Mouse (Mus musculus) hindbrain, embryonic 11.5 days (tissue): ENCODE measurements at regions not wholly inside any gene's neighbourhood (a gene's known extent, or its start where the extent isn't known, plus 50 kb on each side); places are given as distances from the start of the nearest gene placed in this dataset.

Experiments
- ATAC-seq: fragments of 200-750 bp; cut with Nextera tagmentation; 2 replicates; pipeline ENCODE4 v1.8.0; 2017; ENCODE audit warnings: mild to moderate bottlenecking, moderate TSS enrichment, moderate library complexity; ENCODE audit not compliant: low FRiP score
- DNase-seq: peaks from one replicate; pipeline ENCODE4 v3.0.0-alpha.2; 2015; ENCODE audit warnings: low spot score
- H3K27ac ChIP-seq: fragments of 300-500 bp; sonication (generic); 2 replicates; pipeline ENCODE4 v1.5.1; 2014; ENCODE audit warnings: mild to moderate bottlenecking, low read depth, low read length
- H3K27me3 ChIP-seq: fragments of 300-500 bp; sonication (generic); 2 replicates; pipeline ENCODE4 v1.6.1; 2014; ENCODE audit warnings: mild to moderate bottlenecking, low read length, moderate library complexity, mixed read lengths; ENCODE audit not compliant: control insufficient read depth, insufficient read depth
- H3K36me3 ChIP-seq: fragments of 300-500 bp; sonication (generic); 2 replicates; pipeline ENCODE4 v1.6.1; 2014; ENCODE audit warnings: mild to moderate bottlenecking, low read length, moderate library complexity, mixed read lengths; ENCODE audit not compliant: control insufficient read depth, insufficient read depth
- H3K4me1 ChIP-seq: fragments of 300-500 bp; sonication (generic); replicated peaks from 2 replicates; pipeline ENCODE4 v1.6.1; 2014; ENCODE audit warnings: low read length, mixed read lengths; ENCODE audit not compliant: control insufficient read depth, insufficient read depth
- H3K4me2 ChIP-seq: fragments of 300-500 bp; sonication (generic); replicated peaks from 2 replicates; pipeline ENCODE4 v1.6.1; 2014; ENCODE audit warnings: mild to moderate bottlenecking, low read depth, low read length
- H3K4me3 ChIP-seq: fragments of 300-500 bp; sonication (generic); 2 replicates; pipeline ENCODE4 v1.5.1; 2014; ENCODE audit warnings: low read depth, low read length
- H3K9ac ChIP-seq: fragments of 300-500 bp; sonication (generic); 2 replicates; pipeline ENCODE4 v1.6.1; 2014; ENCODE audit warnings: low read depth, low read length
- H3K9me3 ChIP-seq: fragments of 300-500 bp; sonication (generic); 2 replicates; pipeline ENCODE4 v1.6.1; 2016; ENCODE audit warnings: low read length; ENCODE audit not compliant: control insufficient read depth
- WGBS: fragments of 180-500 bp; shearing (Covaris S2); extraction: QIAGEN DNeasy Blood & Tissue Kit; methylation state at CpG from one replicate; pipeline ENCODE4 v1.1.7; 2014; 5-methylcytosine and 5-hydroxymethylcytosine counted together

GRCm38 (mm10) chr10:122576171-122577063 lies 102.1 kb upstream of the Ppm1h start:
- no peak for ATAC-seq
- H3K9ac ChIP-seq = no peak overlapping the region
- no peak overlapping the region for H3K4me2 ChIP-seq
- no peak overlapping the region for H3K27ac ChIP-seq
- DNase-seq = no peak
- 89% methylated on average over 8 of the region's 8 CpGs for WGBS
- no peaks in the 10 kb centered on the region for H3K36me3 ChIP-seq
- no peaks in the 10 kb centered on the region for H3K27me3 ChIP-seq
- no peaks in the 10 kb centered on the region for H3K9me3 ChIP-seq
- no peaks in the 10 kb centered on the region for H3K4me1 ChIP-seq
- H3K4me3 ChIP-seq = no peak overlapping the region

GRCm38 (mm10) chr10:122578209-122579001 lies 100.2 kb upstream of the Ppm1h start:
- WGBS = 62% methylated on average over 24 of the region's 24 CpGs
- H3K27ac ChIP-seq = no peak overlapping the region
- H3K4me1 ChIP-seq = no peaks in the 10 kb centered on the region
- H3K27me3 ChIP-seq = no peaks in the 10 kb centered on the region
- DNase-seq = peak; percentile 24
- H3K36me3 ChIP-seq = no peaks in the 10 kb centered on the region
- no peak overlapping the region for H3K4me2 ChIP-seq
- no peak overlapping the region for H3K4me3 ChIP-seq
- H3K9me3 ChIP-seq = no peaks in the 10 kb centered on the region
- no peak for ATAC-seq
- H3K9ac ChIP-seq = no peak overlapping the region

GRCm38 (mm10) chr10:122581096-122581495 lies 97.5 kb upstream of the Ppm1h start:
- Histone ChIP-seq H3K4me2 (no peak overlapping the region), H3K27ac (no peak overlapping the region), H3K4me3 (no peak overlapping the region), H3K4me1 (no peaks in the 10 kb centered on the region), H3K36me3 (no peaks in the 10 kb centered on the region), H3K9me3 (no peaks in the 10 kb centered on the region), H3K27me3 (no peaks in the 10 kb centered on the region), H3K9ac (no peak overlapping the region)
- ATAC-seq (no peak), DNase-seq (no peak)
- 85% methylated on average over 7 of the region's 7 CpGs for WGBS

- H3K4me1 ChIP-seq = no peaks in the 10 kb centered on the region
- no peaks in the 10 kb centered on the region for H3K36me3 ChIP-seq
- no peak overlapping the region for H3K4me2 ChIP-seq
- DNase-seq (no peak), ATAC-seq (no peak)
- H3K9me3 ChIP-seq = no peaks in the 10 kb centered on the region
- no peak overlapping the region for H3K27ac ChIP-seq
- no peaks in the 10 kb centered on the region for H3K27me3 ChIP-seq
- no peak overlapping the region for H3K4me3 ChIP-seq
- 93% methylated on average over 3 of the region's 3 CpGs for WGBS
- no peak overlapping the region for H3K9ac ChIP-seq
Observed at GRCm38 (mm10) chr10:122587541-122587940, 91.0 kb upstream of the Ppm1h start.

GRCm38 (mm10) chr10:122599511-122599910 lies 79.1 kb upstream of the Ppm1h start:
- Histone ChIP-seq H3K36me3 (no peaks in the 10 kb centered on the region), H3K4me2 (no peak overlapping the region)
- no peak for ATAC-seq

GRCm38 (mm10) chr10:122602394-122602793 lies 76.2 kb upstream of the Ppm1h start:
- Histone ChIP-seq H3K4me3 (no peak overlapping the region), H3K27me3 (no peaks in the 10 kb centered on the region), H3K9me3 (no peaks in the 10 kb centered on the region), H3K27ac (no peak overlapping the region), H3K36me3 (no peaks in the 10 kb centered on the region), H3K9ac (no peak overlapping the region), H3K4me2 (no peak overlapping the region), H3K4me1 (peaks cover 2% of the 10 kb centered on the region; the same call in 1 of the 2 replicates)
- ATAC-seq (peak; percentile 64; the same call in 1 of the 2 replicates), DNase-seq (peak; percentile 35)
- WGBS = 33% methylated on average over 6 of the region's 6 CpGs

More at GRCm38 (mm10) chr10:122599511-122599910, 79.1 kb upstream of the Ppm1h start:
- H3K9me3 ChIP-seq = no peaks in the 10 kb centered on the region
- H3K9ac ChIP-seq = no peak overlapping the region
- DNase-seq = no peak
- no peaks in the 10 kb centered on the region for H3K27me3 ChIP-seq
- H3K4me1 ChIP-seq = peaks cover 2% of the 10 kb centered on the region; the same call in 1 of the 2 replicates
- H3K27ac ChIP-seq = no peak overlapping the region
- WGBS = 91% methylated on average over 2 of the region's 2 CpGs
- H3K4me3 ChIP-seq = no peak overlapping the region

- ATAC-seq = no peak
- H3K27ac ChIP-seq = no peak overlapping the region
- H3K4me1 ChIP-seq = peaks cover 2% of the 10 kb centered on the region; the same call in 1 of the 2 replicates
- no peak for DNase-seq
- no peak overlapping the region for H3K4me3 ChIP-seq
- H3K9ac ChIP-seq = no peak overlapping the region
- WGBS = 58% methylated on average over 1 of the region's 1 CpGs
- H3K9me3 ChIP-seq = no peaks in the 10 kb centered on the region
- no peaks in the 10 kb centered on the region for H3K27me3 ChIP-seq
- H3K4me2 ChIP-seq = no peak overlapping the region
- no peaks in the 10 kb centered on the region for H3K36me3 ChIP-seq
Observed at GRCm38 (mm10) chr10:122603960-122604359, 74.6 kb upstream of the Ppm1h start.

GRCm38 (mm10) chr10:122613281-122613680 lies 65.3 kb upstream of the Ppm1h start:
- no peak overlapping the region for H3K9ac ChIP-seq
- no peak overlapping the region for H3K4me3 ChIP-seq
- no peak overlapping the region for H3K27ac ChIP-seq
- no peaks in the 10 kb centered on the region for H3K36me3 ChIP-seq
- no peaks in the 10 kb centered on the region for H3K9me3 ChIP-seq
- no peaks in the 10 kb centered on the region for H3K27me3 ChIP-seq
- DNase-seq (no peak), ATAC-seq (no peak)
- H3K4me1 ChIP-seq = no peaks in the 10 kb centered on the region
- WGBS = 79% methylated on average over 2 of the region's 2 CpGs
- no peak overlapping the region for H3K4me2 ChIP-seq
